Mouse (Mus musculus): ENCODE data around the gene Grrp1. TPM values are rescaled to one million over a fixed set of nuclear protein-coding genes. Genes with fewer than 3 reads are reported as not detected.
A peak's percentile ranks its signal among the peaks of the same experiment; 100 is the strongest.

Grrp1 gene
- polyA plus RNA-seq, 1 experiment = not detected

GRCm38 (mm10) chr4:134292067-134292466, 38.2 kb upstream of the Grrp1 start:
- Histone ChIP-seq H3K4me1 (ENCODE audit: control insufficient read depth, insufficient read depth, low read length) (peaks cover 19% of the 10 kb centered on the region), H3K4me3 (ENCODE audit: insufficient read depth, low read length) (no peak overlapping the region), H3K27ac (ENCODE audit: insufficient read depth, low read depth, low read length) (no peak overlapping the region)
- no peak for TF ChIP-seq POLR2A (IDR thresholded peaks at IDR 0.05; ENCODE audit: borderline replicate concordance, low read depth, low read length)
- TF ChIP-seq CTCF (IDR thresholded peaks at IDR 0.05; ENCODE audit: low read depth, low read length) = peak; percentile 89

DNA sequence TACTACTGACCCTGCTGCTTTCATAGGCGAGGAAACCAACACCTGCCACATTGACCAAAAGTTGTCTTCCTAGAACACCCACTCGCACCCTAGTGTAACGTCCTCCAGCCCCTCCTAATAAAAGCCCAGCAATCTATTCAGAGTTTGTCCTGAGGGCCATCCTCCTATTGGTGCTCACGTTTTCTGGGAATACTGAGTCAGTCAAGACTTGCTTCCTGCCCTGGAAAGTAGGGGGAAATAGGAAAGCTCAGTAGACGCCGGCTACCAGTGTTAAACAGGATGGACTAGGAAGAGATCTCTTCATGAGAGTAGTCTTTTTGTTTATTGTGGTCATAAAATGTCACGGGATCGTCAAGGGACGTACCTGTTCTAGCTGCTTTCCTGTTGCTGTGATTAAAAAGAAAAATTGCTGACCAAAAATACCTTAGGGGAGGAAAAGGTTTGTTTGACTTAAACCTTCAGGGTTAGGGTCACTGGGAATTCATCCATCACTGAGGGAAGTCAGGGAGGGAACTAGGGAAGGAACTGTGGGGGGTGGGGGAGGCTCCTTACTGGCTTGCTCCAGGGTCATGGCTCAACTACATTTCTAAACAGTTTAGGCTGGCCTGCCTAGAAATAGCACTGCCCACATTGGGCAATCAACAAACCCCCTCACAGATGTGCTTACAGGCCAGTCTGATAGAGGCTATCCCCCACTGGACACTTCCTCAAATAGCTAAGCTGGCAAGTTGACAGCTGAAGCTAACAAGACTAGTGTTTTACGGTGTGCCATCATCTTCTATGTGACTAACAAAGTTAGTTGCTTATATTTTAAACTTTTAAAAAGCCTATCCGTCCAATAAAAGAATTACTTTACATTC, 34.7 kb upstream of the Grrp1 start:
- Histone ChIP-seq H3K27ac (ENCODE audit: insufficient read depth, low read depth, low read length) (peak overlapping the region; percentile 79), H3K4me3 (ENCODE audit: insufficient read depth, low read length) (peak overlapping the region; percentile 74), H3K4me1 (ENCODE audit: control insufficient read depth, insufficient read depth, low read length) (peaks cover 22% of the 10 kb centered on the region)
- TF ChIP-seq CTCF (IDR thresholded peaks at IDR 0.05; ENCODE audit: low read depth, low read length) = no peak
- TF ChIP-seq POLR2A (IDR thresholded peaks at IDR 0.05; ENCODE audit: borderline replicate concordance, low read depth, low read length) = no peak

DNA sequence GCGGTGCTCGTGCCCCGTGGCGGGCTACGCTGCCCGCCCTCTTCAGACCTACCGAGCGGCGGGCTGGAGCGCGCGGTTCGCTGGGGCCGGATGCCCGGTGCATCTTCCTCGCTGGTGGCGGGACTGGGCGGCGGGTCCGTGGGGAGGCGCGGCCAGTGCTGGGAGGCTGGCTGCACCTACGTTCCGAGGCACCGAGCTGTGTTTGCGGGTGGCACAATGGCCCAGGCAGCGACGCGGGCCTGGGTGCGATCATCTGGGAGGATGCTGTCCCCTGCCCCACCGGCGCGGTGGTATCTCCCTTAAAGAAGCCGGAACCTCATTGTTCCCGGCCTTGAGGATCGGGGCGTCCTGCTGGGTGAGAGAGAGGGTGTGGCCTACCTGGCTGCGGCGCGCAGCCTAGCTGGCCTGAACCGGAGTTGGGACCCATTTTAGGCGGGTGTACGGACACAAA, 33.7 kb upstream of the Grrp1 start, which contains the start of gene Pdik1l:
Gene Pdik1l (minus strand): TSS at position 321 of the 451 bp plus-strand sequence.
- Histone ChIP-seq H3K4me1 (ENCODE audit: control insufficient read depth, insufficient read depth, low read length) (peaks cover 22% of the 10 kb centered on the region), H3K27ac (ENCODE audit: insufficient read depth, low read depth, low read length) (peak within 1 kb of the TSS; percentile 79), H3K4me3 (ENCODE audit: insufficient read depth, low read length) (peak within 1 kb of the TSS; percentile 99)
- TF ChIP-seq CTCF (IDR thresholded peaks at IDR 0.05; ENCODE audit: low read depth, low read length) (no peak), POLR2A (IDR thresholded peaks at IDR 0.05; ENCODE audit: borderline replicate concordance, low read depth, low read length) (no peak)

GRCm38 (mm10) chr4:134287168-134287564, 33.3 kb upstream of the Grrp1 start:
- Histone ChIP-seq H3K27ac (ENCODE audit: insufficient read depth, low read depth, low read length) (peak overlapping the region; percentile 79), H3K4me3 (ENCODE audit: insufficient read depth, low read length) (peak overlapping the region; percentile 99), H3K4me1 (ENCODE audit: control insufficient read depth, insufficient read depth, low read length) (peaks cover 22% of the 10 kb centered on the region)
- TF ChIP-seq POLR2A (IDR thresholded peaks at IDR 0.05; ENCODE audit: borderline replicate concordance, low read depth, low read length) (peak; percentile 44; the same call in 1 of the 2 replicates), CTCF (IDR thresholded peaks at IDR 0.05; ENCODE audit: low read depth, low read length) (no peak)

- Histone ChIP-seq H3K4me1 (ENCODE audit: control insufficient read depth, insufficient read depth, low read length) (peaks cover 20% of the 10 kb centered on the region), H3K27ac (ENCODE audit: insufficient read depth, low read depth, low read length) (peak overlapping the region; percentile 58), H3K4me3 (ENCODE audit: insufficient read depth, low read length) (peak overlapping the region; percentile 99)
- TF ChIP-seq CTCF (IDR thresholded peaks at IDR 0.05; ENCODE audit: low read depth, low read length) (no peak), POLR2A (IDR thresholded peaks at IDR 0.05; ENCODE audit: borderline replicate concordance, low read depth, low read length) (no peak)
Observed at GRCm38 (mm10) chr4:134286226-134287167, 32.6 kb upstream of the Grrp1 start.

DNA sequence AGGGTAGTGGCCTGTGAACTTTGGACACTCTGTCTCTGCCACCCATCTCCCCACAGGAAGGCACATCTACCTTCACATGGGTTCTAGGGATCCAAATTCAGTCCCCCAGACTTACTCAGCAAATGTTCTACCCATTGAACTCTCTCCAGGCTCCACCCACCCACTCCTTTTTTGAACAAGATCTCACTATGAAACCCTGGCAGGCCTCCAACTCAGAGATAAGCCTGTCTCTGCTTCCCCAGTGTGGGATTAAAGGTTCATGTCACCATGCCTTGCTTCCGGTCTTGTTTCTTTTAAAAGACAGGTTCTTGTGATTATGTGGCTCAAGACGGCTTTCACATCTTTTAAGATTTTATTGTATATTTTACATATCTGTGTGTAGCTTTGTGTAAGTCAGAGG, 31.0 kb upstream of the Grrp1 start:
- no peak for TF ChIP-seq POLR2A (IDR thresholded peaks at IDR 0.05; ENCODE audit: borderline replicate concordance, low read depth, low read length)
- TF ChIP-seq CTCF (IDR thresholded peaks at IDR 0.05; ENCODE audit: low read depth, low read length) = no peak
- Histone ChIP-seq H3K4me3 (ENCODE audit: insufficient read depth, low read length) (no peak overlapping the region), H3K4me1 (ENCODE audit: control insufficient read depth, insufficient read depth, low read length) (peaks cover 17% of the 10 kb centered on the region), H3K27ac (ENCODE audit: insufficient read depth, low read depth, low read length) (no peak overlapping the region)

DNA sequence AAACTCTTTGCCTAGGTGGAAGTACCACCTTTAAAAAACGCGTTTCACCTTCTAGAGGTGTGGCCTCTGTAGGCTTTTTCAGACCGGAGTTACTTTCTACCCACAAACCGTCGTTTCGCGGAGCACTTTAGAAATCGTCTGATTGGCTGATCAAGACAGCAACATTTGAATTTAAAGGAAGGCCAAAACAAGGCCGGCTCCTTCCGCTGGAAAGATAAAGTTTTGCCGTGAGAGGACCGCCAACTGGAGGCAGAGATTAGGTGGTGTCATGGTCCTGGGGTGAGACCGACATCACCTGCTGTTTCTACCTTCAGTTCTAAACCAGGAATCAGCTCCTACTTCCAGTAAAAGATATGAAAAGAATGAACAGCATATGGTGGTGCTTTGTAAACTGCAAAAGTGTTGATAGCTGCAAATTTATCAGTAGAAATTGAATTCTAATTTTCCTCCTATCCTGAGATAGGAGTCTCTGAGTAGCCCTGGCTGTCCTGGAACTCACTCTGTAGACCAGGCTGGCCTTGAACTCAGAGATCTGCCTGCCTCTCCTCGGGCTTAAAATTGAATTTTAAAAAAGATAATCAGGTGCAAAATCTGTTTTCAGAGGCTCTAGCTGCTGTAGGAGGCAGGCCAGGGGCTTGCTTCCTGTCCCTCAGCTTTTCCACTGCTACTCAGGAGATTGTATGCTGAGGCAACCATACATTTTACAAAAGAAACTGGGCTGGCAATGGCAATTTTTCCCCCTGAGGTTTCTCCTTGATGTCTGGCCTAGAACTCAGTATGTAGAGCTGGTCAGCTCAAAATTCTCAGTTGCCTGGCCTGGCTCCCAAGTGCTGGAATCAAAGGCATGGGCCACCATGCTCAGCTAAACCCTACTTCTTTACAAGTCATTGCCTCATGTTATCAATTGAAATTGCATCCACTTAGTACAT, 19.8 kb upstream of the Grrp1 start:
- Histone ChIP-seq H3K4me1 (ENCODE audit: control insufficient read depth, insufficient read depth, low read length) (peaks cover 4% of the 10 kb centered on the region; the same call in 1 of the 2 replicates), H3K27ac (ENCODE audit: insufficient read depth, low read depth, low read length) (no peak overlapping the region), H3K4me3 (ENCODE audit: insufficient read depth, low read length) (no peak overlapping the region)
- TF ChIP-seq POLR2A (IDR thresholded peaks at IDR 0.05; ENCODE audit: borderline replicate concordance, low read depth, low read length) = no peak
- TF ChIP-seq CTCF (IDR thresholded peaks at IDR 0.05; ENCODE audit: low read depth, low read length) = no peak

DNA sequence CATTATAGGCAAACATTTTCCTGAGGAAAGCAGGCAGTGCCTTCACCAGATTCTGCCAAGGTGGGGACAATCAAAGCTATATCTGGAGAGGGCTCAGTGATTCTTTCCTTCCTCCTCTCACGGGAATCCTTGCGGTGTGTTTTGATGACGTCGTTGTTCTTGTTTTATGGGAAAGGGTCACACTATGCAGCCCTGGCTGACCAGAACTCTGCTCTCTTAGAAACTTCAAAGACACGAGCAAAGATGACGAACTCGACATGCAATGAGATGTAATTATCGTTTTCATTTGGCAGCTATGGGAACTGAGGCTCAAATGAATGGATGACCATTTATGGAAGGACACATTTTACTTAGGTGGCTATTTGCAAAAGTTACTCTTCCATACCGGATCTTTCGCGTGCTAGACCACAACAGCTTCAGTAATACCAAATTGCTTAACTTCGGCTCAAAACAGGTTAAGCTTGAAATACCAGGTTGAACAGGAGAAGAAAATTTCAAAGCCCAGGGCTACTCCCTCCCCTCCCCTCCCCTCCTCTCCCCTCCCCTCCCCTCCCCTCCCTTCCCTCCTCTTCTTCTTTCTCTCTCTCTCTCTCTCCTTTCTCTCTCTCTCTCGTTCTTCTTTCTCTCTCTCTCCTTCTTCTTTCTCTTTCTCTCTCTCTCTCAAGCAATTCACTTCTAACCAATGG, 19.0 kb upstream of the Grrp1 start:
- H3K4me1 ChIP-seq (ENCODE audit: control insufficient read depth, insufficient read depth, low read length) = peaks cover 4% of the 10 kb centered on the region; the same call in 1 of the 2 replicates
- TF ChIP-seq CTCF (IDR thresholded peaks at IDR 0.05; ENCODE audit: low read depth, low read length) (no peak), POLR2A (IDR thresholded peaks at IDR 0.05; ENCODE audit: borderline replicate concordance, low read depth, low read length) (no peak)
- H3K27ac ChIP-seq (ENCODE audit: insufficient read depth, low read depth, low read length) = no peak overlapping the region
- H3K4me3 ChIP-seq (ENCODE audit: insufficient read depth, low read length) = no peak overlapping the region

Data from bone marrow macrophage, adult 2 months (primary cell).